Mouse (Mus musculus) c-Kit-positive CD71-positive TER-119-negative erythroid progenitor cells, embryonic 14.5 days (primary cell): Measurements from ENCODE around the gene Gdpd1.
"Not testable (repeated sequence)": the region's sequence is repeated elsewhere in the genome, so short reads cannot be mapped to it uniquely, and the experiment has no call there.

ENCODE experiments used
- DNase-seq: peaks from one replicate; pipeline ENCODE4 v3.0.0-alpha.2; 2013; ENCODE audit warnings: low read depth

Gdpd1 gene

GRCm38 (mm10) chr11:87073866-87074440 is at the start of gene Gdpd1:
Gene Gdpd1 (minus strand): TSS chr11:87074062.
- DNase-seq: peak; percentile 88

- DNase-seq: no peak
These were observed 48.0 kb upstream of the Gdpd1 start for GRCm38 (mm10) chr11:87121864-87122263.

- DNase-seq: no peak
These were observed 36.5 kb upstream of the Gdpd1 start for GRCm38 (mm10) chr11:87110172-87110909.

GRCm38 (mm10) chr11:87109519-87110171 is 35.8 kb upstream of the Gdpd1 start:
- no peak for DNase-seq

GRCm38 (mm10) chr11:87108755-87109518 is 35.1 kb upstream of the Gdpd1 start, which contains the start of gene Ska2:
Gene Ska2 (plus strand): TSS chr11:87109234.
- peak; percentile 99 for DNase-seq

GRCm38 (mm10) chr11:87108409-87108754 is 34.5 kb upstream of the Gdpd1 start, which contains the start of gene Prr11:
Gene Prr11 (minus strand): TSS chr11:87108708.
- DNase-seq: no peak

- DNase-seq: no peak
These were observed 13.3 kb upstream of the Gdpd1 start for GRCm38 (mm10) chr11:87087142-87087541.

- peak; percentile 89 for DNase-seq
These were observed 12.6 kb upstream of the Gdpd1 start, which contains the start of gene Smg8 for GRCm38 (mm10) chr11:87086290-87086984. Gene Smg8 (minus strand): TSS chr11:87086774.

- no peak for DNase-seq
These were observed 11.6 kb upstream of the Gdpd1 start for GRCm38 (mm10) chr11:87085461-87085860.

GRCm38 (mm10) chr11:87083712-87084111 is 9.8 kb upstream of the Gdpd1 start:
- no peak for DNase-seq

- DNase-seq: peak; percentile 49
These were observed 458 bp downstream of the Gdpd1 start for GRCm38 (mm10) chr11:87073343-87073865.

- DNase-seq: no peak
These were observed 11.8 kb downstream of the Gdpd1 start for GRCm38 (mm10) chr11:87062087-87062486.

GRCm38 (mm10) chr11:87060410-87060809 is 13.5 kb downstream of the Gdpd1 start:
- no peak for DNase-seq

- DNase-seq: no peak
These were observed 17.6 kb downstream of the Gdpd1 start for GRCm38 (mm10) chr11:87056286-87056685.

- DNase-seq: not testable (repeated sequence)
These were observed 25.0 kb downstream of the Gdpd1 start for GRCm38 (mm10) chr11:87048900-87049299.

GRCm38 (mm10) chr11:87046968-87047367 is 26.9 kb downstream of the Gdpd1 start:
- no peak for DNase-seq

- no peak for DNase-seq
These were observed 30.8 kb downstream of the Gdpd1 start for GRCm38 (mm10) chr11:87043052-87043451.

GRCm38 (mm10) chr11:87039307-87039963 is 34.4 kb downstream of the Gdpd1 start:
- DNase-seq: no peak

GRCm38 (mm10) chr11:87036180-87036579 is 37.7 kb downstream of the Gdpd1 start:
- DNase-seq: no peak

GRCm38 (mm10) chr11:87028212-87028611 is 45.6 kb downstream of the Gdpd1 start:
- DNase-seq: no peak
